Mouse (Mus musculus): ENCODE data around the gene Msh2. TPM values are rescaled to one million over a fixed set of nuclear protein-coding genes. Genes with fewer than 3 reads are reported as not detected.

Gene Msh2
- 10 to 100 TPM; 55.2 to 84.0 TPM for polyA plus RNA-seq (2017; shearing (Covaris generic))

DNA sequence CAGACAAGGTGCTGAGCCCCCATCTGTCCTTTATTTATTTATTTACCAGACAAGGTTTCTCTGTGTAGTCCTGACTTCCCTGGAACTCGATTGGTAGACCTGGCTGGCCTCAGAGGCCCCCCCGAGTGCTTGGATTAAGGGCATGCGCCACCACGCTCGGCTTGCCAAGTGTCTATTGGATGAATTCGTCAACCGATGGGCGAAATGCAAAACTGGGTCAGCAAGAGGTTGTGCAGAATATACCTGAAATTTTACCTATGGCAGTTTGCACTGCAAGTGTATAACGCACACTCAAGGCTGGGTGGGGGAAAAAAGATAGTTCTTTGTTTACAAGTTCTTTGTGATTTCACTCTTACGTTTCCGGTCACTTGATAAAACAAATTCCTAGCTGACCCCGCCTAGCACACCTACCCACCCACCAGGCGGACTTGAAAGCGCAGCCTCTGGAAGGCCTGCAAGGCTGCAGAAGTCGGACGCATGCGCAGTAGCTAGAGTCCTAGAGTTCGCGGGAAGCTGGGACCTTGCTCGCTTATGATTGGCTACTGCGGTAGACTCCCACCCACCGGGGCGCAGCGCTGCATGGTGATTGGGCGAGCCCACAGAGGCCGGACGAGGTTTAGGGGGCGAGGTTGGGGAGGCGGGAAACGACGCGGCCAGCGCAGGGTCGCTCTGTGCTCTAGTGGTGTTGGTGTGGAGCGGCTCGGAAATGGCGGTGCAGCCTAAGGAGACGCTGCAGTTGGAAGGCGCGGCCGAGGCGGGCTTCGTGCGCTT, at the start of gene Msh2:
Gene Msh2, plus strand, starts transcription at position 441 of the 771 bp plus-strand sequence.

Other genes with a start within 250 kb of the Msh2 start
- gene Stpg4, start 244.6 kb upstream of the Msh2 start, polyA plus RNA-seq (2017; shearing (Covaris generic)): not detected
- gene Calm2, start 225.4 kb upstream of the Msh2 start, polyA plus RNA-seq (2017; shearing (Covaris generic)): 100 to 1,000 TPM; 507 to 576 TPM
- 10 to 100 TPM in 1 of 2 experiments, 1 to 10 TPM in 1; 6.6 to 45.1 TPM for gene Epcam, start 36.4 kb upstream of the Msh2 start, polyA plus RNA-seq (2017; shearing (Covaris generic))
- gene Kcnk12, start 125.7 kb downstream of the Msh2 start, polyA plus RNA-seq (2017; shearing (Covaris generic)): under 1 TPM in 1 of 2 experiments, not detected in 1; 0.16 TPM
- gene Rpl36-ps4, start 248.6 kb downstream of the Msh2 start, polyA plus RNA-seq (2017; shearing (Covaris generic)): not detected